Mouse (Mus musculus) kidney, postnatal 0 days (tissue): Measurements from ENCODE around the gene Nap1l4. TPM values are rescaled to one million over a fixed set of nuclear protein-coding genes. Genes with fewer than 3 reads are reported as not detected.

Source experiments
- ATAC-seq: fragments of 200-750 bp; cut with Nextera tagmentation; replicated peaks from 2 replicates; pipeline ENCODE4 v1.8.0; 2017; ENCODE audit warnings: low read depth, moderate number of reproducible peaks, moderate TSS enrichment, moderate library complexity; ENCODE audit not compliant: low FRiP score
- DNase-seq: peaks from one replicate; pipeline ENCODE4 v3.0.0-alpha.2; 2016; ENCODE audit warnings: low spot score
- H3K27ac ChIP-seq: fragments of 300-500 bp; sonication (generic); 2 replicates; pipeline ENCODE4 v1.5.1; 2014; ENCODE audit warnings: mild to moderate bottlenecking
- H3K27me3 ChIP-seq: fragments of 300-500 bp; sonication (generic); 2 replicates; pipeline ENCODE4 v1.6.1; 2014; ENCODE audit warnings: low read length, mixed read lengths; ENCODE audit not compliant: insufficient read depth
- H3K36me3 ChIP-seq: fragments of 300-500 bp; sonication (generic); 2 replicates; pipeline ENCODE4 v1.6.1; 2014; ENCODE audit warnings: low read length, mixed read lengths; ENCODE audit not compliant: insufficient read depth
- H3K4me1 ChIP-seq: fragments of 300-500 bp; sonication (generic); replicated peaks from 2 replicates; pipeline ENCODE4 v1.6.1; 2014; ENCODE audit warnings: antibody characterized with exemption, low read length, mixed read lengths; ENCODE audit not compliant: insufficient read depth
- H3K4me2 ChIP-seq: fragments of 300-500 bp; sonication (generic); 2 replicates; pipeline ENCODE4 v1.6.1; 2014; ENCODE audit warnings: mild to moderate bottlenecking, low read length, moderate library complexity, mixed read lengths
- H3K4me3 ChIP-seq: fragments of 300-500 bp; sonication (generic); replicated peaks from 2 replicates; pipeline ENCODE4 v1.5.1; 2014; ENCODE audit warnings: low read depth, low read length
- H3K9ac ChIP-seq: fragments of 300-500 bp; sonication (generic); 2 replicates; pipeline ENCODE4 v1.6.1; 2014; ENCODE audit warnings: low read depth, low read length
- H3K9me3 ChIP-seq: fragments of 300-500 bp; sonication (generic); replicated peaks from 2 replicates; pipeline ENCODE4 v1.6.1; 2016; ENCODE audit warnings: low read length, inconsistent platforms, mixed read lengths
- CTCF ChIP-seq: IDR thresholded peaks from 2 replicates; pipeline ENCODE4 v1.5.1; 2016; ENCODE audit warnings: antibody characterized with exemption, low read depth, mild to moderate bottlenecking, moderate library complexity
- WGBS: fragments of 180-500 bp; shearing (Covaris S2); extraction: QIAGEN DNeasy Blood & Tissue Kit; methylation state at CpG from one replicate; pipeline ENCODE4 v1.1.7; 2014; 5-methylcytosine and 5-hydroxymethylcytosine counted together
- polyA plus RNA-seq: library from polyadenylated mRNA; unstranded; fragments of >200 nt; fragmentation: Nextera tagmentation; extraction: Ambion mirVana; gene quantifications from 2 replicates; pipeline ENCODE4 v1.2.1, GENCODE M21; 2015

Nap1l4 gene
- polyA plus RNA-seq, 1 experiment from 2014 or later: 156 TPM

DNA sequence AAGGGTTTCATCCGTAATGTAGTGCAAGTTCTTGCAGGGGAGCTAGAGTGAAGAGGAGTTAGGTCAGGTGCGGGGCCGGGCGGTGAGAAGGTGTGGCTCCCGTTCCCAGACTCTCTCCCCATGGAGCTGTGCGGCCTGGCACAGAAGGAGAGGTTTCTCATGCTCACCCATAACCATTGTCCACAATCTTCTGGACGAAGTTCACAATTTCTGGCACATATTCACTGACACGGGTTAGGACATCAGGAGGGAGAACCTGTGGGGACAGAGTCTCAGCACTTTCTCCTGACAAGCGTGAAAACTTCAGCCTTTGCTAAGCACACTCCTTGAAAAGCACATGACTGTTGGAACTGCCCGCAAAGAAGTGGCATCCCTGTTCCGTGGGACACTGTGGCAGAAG, 26.8 kb upstream of the Nap1l4 start:
- no peaks in the 10 kb centered on the region for H3K9me3 ChIP-seq
- H3K27me3 ChIP-seq: no peaks in the 10 kb centered on the region
- no peak overlapping the region for H3K4me2 ChIP-seq
- H3K4me3 ChIP-seq: no peak overlapping the region
- TF ChIP-seq CTCF: no peak
- H3K9ac ChIP-seq: no peak overlapping the region
- H3K4me1 ChIP-seq: no peaks in the 10 kb centered on the region
- DNase-seq: no peak
- no peak for ATAC-seq
- 96% methylated on average over 11 of the region's 11 CpGs for WGBS
- H3K27ac ChIP-seq: no peak overlapping the region
- peaks cover 72% of the 10 kb centered on the region for H3K36me3 ChIP-seq

GRCm38 (mm10) chr7:143565648-143566039, 16.7 kb upstream of the Nap1l4 start:
- no peak for TF ChIP-seq CTCF
- no peak overlapping the region for H3K4me2 ChIP-seq
- DNase-seq: no peak
- no peaks in the 10 kb centered on the region for H3K9me3 ChIP-seq
- H3K9ac ChIP-seq: no peak overlapping the region
- no peak for ATAC-seq
- no peak overlapping the region for H3K27ac ChIP-seq
- H3K36me3 ChIP-seq: peaks cover 75% of the 10 kb centered on the region
- 89% methylated on average over 3 of the region's 3 CpGs for WGBS
- H3K4me3 ChIP-seq: no peak overlapping the region
- no peaks in the 10 kb centered on the region for H3K4me1 ChIP-seq
- no peaks in the 10 kb centered on the region for H3K27me3 ChIP-seq

DNA sequence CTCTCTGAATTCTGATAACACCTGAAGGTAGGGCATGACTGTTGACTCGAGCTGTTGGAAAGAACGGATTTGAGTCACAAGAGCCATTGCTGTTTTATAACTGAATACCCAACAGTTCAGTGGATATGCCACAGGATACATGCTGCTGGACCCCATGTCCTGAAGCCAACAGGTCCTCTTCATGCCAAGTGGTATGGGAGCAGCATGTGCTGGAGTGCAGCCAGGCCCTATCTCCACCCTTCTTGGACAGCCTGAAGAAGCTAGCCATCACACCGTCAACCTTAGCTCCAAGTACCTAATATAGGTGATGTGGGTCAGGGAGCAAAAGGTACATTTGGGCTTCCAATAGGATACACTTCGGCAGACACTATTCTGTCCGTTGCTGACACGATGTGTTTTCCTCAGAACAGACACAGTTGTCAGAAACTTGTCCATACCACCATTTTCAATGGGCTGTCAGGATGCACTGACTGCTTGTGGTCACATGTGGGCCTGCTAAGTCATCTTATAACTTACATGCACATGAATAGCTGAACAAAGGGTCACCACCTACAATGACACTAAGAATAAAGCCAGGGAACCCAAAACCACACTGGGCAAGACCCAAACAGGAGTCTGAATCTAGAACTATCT, 16.2 kb upstream of the Nap1l4 start:
- Histone ChIP-seq H3K36me3 (peaks cover 70% of the 10 kb centered on the region), H3K4me2 (no peak overlapping the region), H3K9ac (no peak overlapping the region), H3K9me3 (no peaks in the 10 kb centered on the region), H3K27me3 (no peaks in the 10 kb centered on the region), H3K27ac (no peak overlapping the region), H3K4me3 (no peak overlapping the region), H3K4me1 (no peaks in the 10 kb centered on the region)
- no peak for ATAC-seq
- DNase-seq: no peak
- WGBS: 92% methylated on average over 6 of the region's 6 CpGs
- no peak for TF ChIP-seq CTCF

DNA sequence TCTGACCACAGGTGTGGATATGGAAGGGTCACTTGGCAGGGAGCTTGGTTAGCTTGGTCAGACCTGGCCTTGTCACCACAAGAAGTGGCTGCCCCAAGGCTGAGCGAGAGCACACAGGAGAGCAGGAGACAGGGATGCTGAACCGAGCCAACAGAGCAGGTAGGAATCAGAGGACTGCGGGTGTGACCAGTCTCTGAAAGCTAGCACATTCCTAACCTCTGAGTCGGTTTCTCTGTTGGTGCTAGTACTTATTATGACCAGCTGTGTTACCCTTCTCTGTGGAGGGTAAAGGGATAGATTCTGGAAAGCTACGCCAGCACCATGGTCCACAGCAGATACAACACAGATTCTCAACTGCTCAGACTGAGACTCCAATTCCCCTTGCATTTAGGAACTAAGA, 14.9 kb upstream of the Nap1l4 start:
- no peak overlapping the region for H3K27ac ChIP-seq
- no peak for ATAC-seq
- no peak overlapping the region for H3K4me3 ChIP-seq
- 89% methylated on average over 5 of the region's 5 CpGs for WGBS
- no peak for DNase-seq
- no peaks in the 10 kb centered on the region for H3K4me1 ChIP-seq
- no peak for TF ChIP-seq CTCF
- peaks cover 62% of the 10 kb centered on the region for H3K36me3 ChIP-seq
- H3K4me2 ChIP-seq: no peak overlapping the region
- H3K9me3 ChIP-seq: no peaks in the 10 kb centered on the region
- H3K27me3 ChIP-seq: no peaks in the 10 kb centered on the region
- H3K9ac ChIP-seq: no peak overlapping the region

DNA sequence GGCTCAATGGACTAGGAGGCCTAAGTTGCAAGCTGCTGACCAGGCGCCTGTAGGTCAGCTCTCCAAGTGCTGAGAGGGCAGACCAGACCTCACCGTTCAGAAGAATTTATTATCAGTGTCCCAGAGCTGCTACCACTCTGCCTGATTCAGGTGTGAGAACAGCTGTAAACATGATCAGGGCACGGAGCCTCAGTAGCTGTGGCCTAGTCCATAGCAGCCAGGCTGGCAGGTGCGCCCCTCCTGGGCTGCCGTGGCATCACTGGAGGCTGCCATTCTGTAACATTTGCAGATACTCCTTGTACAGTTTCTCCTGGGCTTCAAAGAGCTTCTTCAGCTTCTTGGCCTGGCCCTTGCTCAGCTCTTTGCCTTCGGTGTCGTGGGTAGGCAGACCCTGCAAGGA, 8.7 kb upstream of the Nap1l4 start:
- Histone ChIP-seq H3K4me1 (no peaks in the 10 kb centered on the region), H3K36me3 (peaks cover 47% of the 10 kb centered on the region), H3K9me3 (no peaks in the 10 kb centered on the region), H3K27ac (no peak overlapping the region), H3K4me2 (no peak overlapping the region), H3K27me3 (no peaks in the 10 kb centered on the region), H3K9ac (0 out of 2 replicates have a peak overlapping the region, but pooled peaks have one; percentile 18), H3K4me3 (no peak overlapping the region)
- no peak for TF ChIP-seq CTCF
- no peak for DNase-seq
- no peak for ATAC-seq
- 93% methylated on average over 7 of the region's 7 CpGs for WGBS

DNA sequence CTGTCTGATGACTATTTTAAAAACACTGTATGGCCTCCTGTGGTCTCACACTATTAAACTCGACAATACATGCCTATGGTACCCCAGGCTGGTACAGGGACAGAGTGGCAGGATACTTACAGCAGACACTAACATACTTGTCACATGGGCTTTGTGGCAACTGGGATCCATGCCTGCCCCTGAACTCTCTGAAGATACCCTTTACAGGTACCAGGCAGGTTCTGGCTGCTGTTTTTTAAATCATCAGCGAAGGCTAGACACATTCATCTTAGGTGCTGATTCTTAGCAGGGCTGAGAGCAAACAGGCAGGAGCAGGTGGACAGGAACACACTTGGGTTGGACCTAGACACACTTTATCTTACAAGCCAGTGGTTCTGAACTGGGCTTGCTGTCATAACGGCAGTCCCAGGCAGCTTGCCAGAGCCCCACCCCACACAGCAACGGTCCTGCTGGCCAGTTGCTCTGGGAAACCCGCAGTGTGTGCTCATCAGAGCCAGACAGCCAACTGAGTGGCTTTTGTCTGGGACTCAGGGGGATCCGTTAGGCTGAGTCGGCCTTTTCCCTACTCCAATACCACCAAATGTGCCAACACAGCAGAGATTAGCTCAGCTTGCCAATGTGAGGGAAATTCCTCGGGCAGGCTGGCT, 8.2 kb upstream of the Nap1l4 start:
- no peak for TF ChIP-seq CTCF

More for the DNA sequence above, 8.2 kb upstream of the Nap1l4 start:
- no peaks in the 10 kb centered on the region for H3K4me1 ChIP-seq
- WGBS: 79% methylated on average over 8 of the region's 8 CpGs
- no peak overlapping the region for H3K9ac ChIP-seq
- DNase-seq (no peak), ATAC-seq (no peak)
- H3K36me3 ChIP-seq: peaks cover 45% of the 10 kb centered on the region
- no peak overlapping the region for H3K4me2 ChIP-seq
- H3K27me3 ChIP-seq: no peaks in the 10 kb centered on the region
- H3K27ac ChIP-seq: no peak overlapping the region
- no peaks in the 10 kb centered on the region for H3K9me3 ChIP-seq
- H3K4me3 ChIP-seq: no peak overlapping the region
